Comparison of ENCODE assay signal across 8 mouse cellular contexts in the genomic region with DNA sequence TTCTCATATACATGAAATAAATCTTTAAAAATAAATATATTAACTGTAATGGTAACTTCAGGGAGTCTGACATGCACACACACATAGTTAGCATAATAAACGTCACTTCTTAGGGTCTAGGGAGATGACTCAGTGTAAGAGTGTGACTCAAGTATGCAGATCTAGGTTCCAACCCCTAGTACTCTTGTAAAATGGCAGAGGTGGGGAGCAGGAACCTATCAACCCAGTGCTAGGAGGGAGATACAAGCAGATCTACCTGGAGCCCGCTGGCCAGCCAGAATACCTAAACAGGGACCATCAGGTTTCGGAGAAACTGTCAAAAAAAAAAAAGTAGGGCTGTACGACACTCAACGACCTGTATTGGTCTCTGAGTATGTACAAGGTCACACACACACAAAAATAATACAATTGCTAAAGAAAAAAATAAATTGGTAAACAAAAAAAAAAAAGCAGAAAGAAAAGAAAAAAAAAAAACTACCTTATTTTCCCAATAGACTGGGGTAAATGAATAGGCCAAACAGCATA. TPM values are rescaled to one million over a fixed set of nuclear protein-coding genes. Genes with fewer than 3 reads are reported as not detected.
DNase-seq lines count a peak whose midpoint lies in the region; ATAC-seq lines count a peak whose summit lies in the region.

No protein-coding gene starts in this region.

- peaks cover 33% of the 10 kb centered on the region for H3K4me1 ChIP-seq in kidney, embryonic 16.5 days (ENCODE audit: insufficient read depth, low read length)
- H3K4me1 ChIP-seq in hindbrain, embryonic 10.5 days (replicated peaks), result peaks cover 50% of the 10 kb centered on the region
- peaks cover 19% of the 10 kb centered on the region for H3K4me1 ChIP-seq in midbrain, embryonic 14.5 days (ENCODE audit: control insufficient read depth, insufficient read depth, low read length)

- no peak for ATAC-seq in kidney, embryonic 16.5 days (ENCODE audit: low FRiP score, low TSS enrichment)
- no peak for ATAC-seq in midbrain, embryonic 14.5 days (ENCODE audit: low FRiP score, low TSS enrichment)

- peaks cover 43% of the 10 kb centered on the region for H3K36me3 ChIP-seq in kidney, embryonic 16.5 days (ENCODE audit: insufficient read depth, low read length)
- H3K36me3 ChIP-seq in hindbrain, embryonic 10.5 days, result peaks cover 61% of the 10 kb centered on the region
- peaks cover 19% of the 10 kb centered on the region; the same call in 1 of the 2 replicates for H3K36me3 ChIP-seq in midbrain, embryonic 14.5 days (ENCODE audit: control insufficient read depth, insufficient read depth, low read length)

- peak overlapping the region; percentile 64 for H3K9ac ChIP-seq in kidney, embryonic 16.5 days (replicated peaks; ENCODE audit: low read length)
- H3K9ac ChIP-seq in midbrain, embryonic 14.5 days (replicated peaks; ENCODE audit: low read length), result no peak overlapping the region; the same call in 1 of the 2 replicates

- peak overlapping the region; percentile 52 for H3K4me3 ChIP-seq in kidney, embryonic 16.5 days (ENCODE audit: low read length)
- H3K4me3 ChIP-seq in hindbrain, embryonic 10.5 days, result peak overlapping the region; percentile 65
- peak overlapping the region; percentile 68 for H3K4me3 ChIP-seq in midbrain, embryonic 14.5 days (replicated peaks; ENCODE audit: low read depth, low read length)

- WGBS in kidney, embryonic 16.5 days, result 14% methylated on average over 5 of the region's 5 CpGs
- 25% methylated on average over 5 of the region's 5 CpGs for WGBS in hindbrain, embryonic 10.5 days
- 25% methylated on average over 5 of the region's 5 CpGs for WGBS in midbrain, embryonic 14.5 days

- no peak for DNase-seq in kidney, adult 8-10 months
- peak; percentile 44 for DNase-seq in NIH3T3 (ENCODE audit: low read depth)
- no peak for DNase-seq in hindbrain, embryonic 10.5 days (ENCODE audit: low spot score)
- DNase-seq in midbrain, embryonic 14.5 days, result no peak
- DNase-seq in adrenal gland, adult 8-10 months, result no peak
- DNase-seq in gastrocnemius, postnatal 10 days, result no peak
- no peak for DNase-seq in layer of hippocampus, adult 9-10 months (ENCODE audit: low spot score)

- no peaks in the 10 kb centered on the region for H3K9me3 ChIP-seq in kidney, embryonic 16.5 days (ENCODE audit: low read length)
- no peaks in the 10 kb centered on the region for H3K9me3 ChIP-seq in hindbrain, embryonic 10.5 days
- H3K9me3 ChIP-seq in midbrain, embryonic 14.5 days (ENCODE audit: control insufficient read depth, low read length), result no peaks in the 10 kb centered on the region

- peak overlapping the region; percentile 42; the same call in 1 of the 2 replicates for H3K27ac ChIP-seq in kidney, embryonic 16.5 days (ENCODE audit: low read length)
- H3K27ac ChIP-seq in hindbrain, embryonic 10.5 days, result peak overlapping the region; percentile 84
- peak overlapping the region; percentile 78 for H3K27ac ChIP-seq in midbrain, embryonic 14.5 days (replicated peaks; ENCODE audit: low read depth, low read length)

- H3K27me3 ChIP-seq in kidney, embryonic 16.5 days (ENCODE audit: insufficient read depth, low read length), result no peaks in the 10 kb centered on the region
- no peaks in the 10 kb centered on the region for H3K27me3 ChIP-seq in hindbrain, embryonic 10.5 days (ENCODE audit: insufficient read depth, poor library complexity, severe bottlenecking)
- no peaks in the 10 kb centered on the region for H3K27me3 ChIP-seq in midbrain, embryonic 14.5 days (ENCODE audit: control insufficient read depth, insufficient read depth, low read length)

- peak overlapping the region; percentile 56 for H3K4me2 ChIP-seq in kidney, embryonic 16.5 days (replicated peaks; ENCODE audit: low read depth, low read length)
- H3K4me2 ChIP-seq in midbrain, embryonic 14.5 days (ENCODE audit: low read length), result peak overlapping the region; percentile 56

RNA-seq across cellular contexts. Expression of gene Ocel1, which starts 0.3 kb away (rescaled TPM):
- 6.1 TPM in 2 replicates for polyA plus RNA-seq in kidney, embryonic 16.5 days (2015; fragmentation: Nextera tagmentation; extraction: Ambion mirVana)
- 7.5 and 8.1 TPM in 2 replicates for polyA plus RNA-seq in hindbrain, embryonic 10.5 days (2016; fragmentation: Nextera tagmentation; extraction: Ambion mirVana)
- polyA plus RNA-seq in midbrain, embryonic 14.5 days (2014; fragmentation: Nextera tagmentation; extraction: Ambion mirVana), result 4.2 and 4.3 TPM in 2 replicates
- 10 to 100 TPM; 15.9 to 18.8 (median 17.7) TPM for total RNA-seq in adrenal gland, adult 8-10 months (2022)
- total RNA-seq in gastrocnemius, postnatal 10 days (2021), result 1 to 10 TPM; 7.4 to 8.1 TPM

RNA-seq across cellular contexts. Expression of gene Use1, which starts 4.1 kb away (rescaled TPM):
- 109 and 111 TPM in 2 replicates for polyA plus RNA-seq in kidney, embryonic 16.5 days (2015; fragmentation: Nextera tagmentation; extraction: Ambion mirVana)
- 74.4 and 84.6 TPM in 2 replicates for polyA plus RNA-seq in hindbrain, embryonic 10.5 days (2016; fragmentation: Nextera tagmentation; extraction: Ambion mirVana)
- 121 TPM in 2 replicates for polyA plus RNA-seq in midbrain, embryonic 14.5 days (2014; fragmentation: Nextera tagmentation; extraction: Ambion mirVana)
- total RNA-seq in adrenal gland, adult 8-10 months (2022), result 100 to 1,000 TPM; 203 to 262 (median 232) TPM
- total RNA-seq in gastrocnemius, postnatal 10 days (2021), result 100 to 1,000 TPM; 124 to 132 TPM

RNA-seq across cellular contexts. Expression of gene Nr2f6, which starts 11.0 kb away (rescaled TPM):
- polyA plus RNA-seq in kidney, embryonic 16.5 days (2015; fragmentation: Nextera tagmentation; extraction: Ambion mirVana), result 65.4 and 82.9 TPM in 2 replicates
- 125 and 139 TPM in 2 replicates for polyA plus RNA-seq in hindbrain, embryonic 10.5 days (2016; fragmentation: Nextera tagmentation; extraction: Ambion mirVana)
- polyA plus RNA-seq in midbrain, embryonic 14.5 days (2014; fragmentation: Nextera tagmentation; extraction: Ambion mirVana), result 24.9 and 29.4 TPM in 2 replicates
- 10 to 100 TPM; 59.1 to 67.2 (median 62.7) TPM for total RNA-seq in adrenal gland, adult 8-10 months (2022)
- total RNA-seq in gastrocnemius, postnatal 10 days (2021), result 10 to 100 TPM; 23.2 to 29.7 TPM

RNA-seq across cellular contexts. Expression of gene Ushbp1, which starts 24.8 kb away (rescaled TPM):
- polyA plus RNA-seq in kidney, embryonic 16.5 days (2015; fragmentation: Nextera tagmentation; extraction: Ambion mirVana), result 29.8 and 31.2 TPM in 2 replicates
- 5.8 and 7.2 TPM in 2 replicates for polyA plus RNA-seq in hindbrain, embryonic 10.5 days (2016; fragmentation: Nextera tagmentation; extraction: Ambion mirVana)
- polyA plus RNA-seq in midbrain, embryonic 14.5 days (2014; fragmentation: Nextera tagmentation; extraction: Ambion mirVana), result 3.5 and 5.7 TPM in 2 replicates
- 10 to 100 TPM; 11.4 to 25.1 (median 18.2) TPM for total RNA-seq in adrenal gland, adult 8-10 months (2022)
- total RNA-seq in gastrocnemius, postnatal 10 days (2021), result 10 to 100 TPM; 11.7 to 18.1 TPM

RNA-seq across cellular contexts. Expression of gene Babam1, which starts 25.9 kb away (rescaled TPM):
- 116 and 120 TPM in 2 replicates for polyA plus RNA-seq in kidney, embryonic 16.5 days (2015; fragmentation: Nextera tagmentation; extraction: Ambion mirVana)
- 112 and 121 TPM in 2 replicates for polyA plus RNA-seq in hindbrain, embryonic 10.5 days (2016; fragmentation: Nextera tagmentation; extraction: Ambion mirVana)
- polyA plus RNA-seq in midbrain, embryonic 14.5 days (2014; fragmentation: Nextera tagmentation; extraction: Ambion mirVana), result 78.3 and 88.4 TPM in 2 replicates
- total RNA-seq in adrenal gland, adult 8-10 months (2022), result 100 to 1,000 TPM; 101 to 137 (median 120) TPM
- total RNA-seq in gastrocnemius, postnatal 10 days (2021), result 10 to 100 TPM; 68.5 to 70.4 TPM
